Mouse (Mus musculus) C2C12 (cell line): ENCODE data around the gene Luc7l2.

Experiments used
- CEBPB ChIP-seq: IDR thresholded peaks from one replicate; pipeline ENCODE4 v1.6.1; 2011; ENCODE audit warnings: low read depth, mild to moderate bottlenecking, control low read depth, moderate library complexity
- CTCF ChIP-seq: IDR thresholded peaks from one replicate; pipeline ENCODE4 v1.5.1; 2011; ENCODE audit not compliant: control insufficient read depth, insufficient read depth, insufficient read length
- FOSL1 ChIP-seq: IDR thresholded peaks from one replicate; pipeline ENCODE4 v1.8.0; 2011; ENCODE audit warnings: mild to moderate bottlenecking, low read length; ENCODE audit not compliant: poor library complexity, insufficient read depth, severe bottlenecking
- MAX ChIP-seq: IDR thresholded peaks from one replicate; pipeline ENCODE4 v1.6.1; 2011; ENCODE audit warnings: mild to moderate bottlenecking, control low read depth
- MYOD1 ChIP-seq: IDR thresholded peaks from one replicate; pipeline ENCODE4 v1.6.1; 2011; ENCODE audit warnings: low read depth; ENCODE audit not compliant: control insufficient read depth, insufficient read length
- USF1 ChIP-seq: IDR thresholded peaks from one replicate; pipeline ENCODE4 v1.6.1; 2011; ENCODE audit warnings: low read depth, mild to moderate bottlenecking, control low read depth, moderate library complexity

DNA sequence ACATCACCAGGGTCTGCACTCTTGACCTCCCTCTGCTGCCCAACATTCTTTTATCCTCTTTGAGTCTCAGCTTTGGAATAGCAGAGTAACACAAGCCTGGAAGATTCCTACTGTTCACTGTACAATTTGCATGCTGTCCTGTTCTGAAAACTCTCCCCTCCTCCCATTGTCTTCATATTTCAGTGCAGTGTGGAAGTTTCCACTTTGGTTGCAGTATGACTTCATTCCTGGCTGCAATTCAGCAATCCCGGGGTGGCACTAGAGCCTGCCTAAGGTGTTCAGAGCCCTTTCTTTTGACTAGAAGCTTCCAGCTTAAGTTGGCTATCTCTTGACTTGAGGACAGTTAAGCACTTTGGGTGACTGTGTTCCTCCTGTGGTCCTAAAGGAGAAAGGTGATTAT, 73.3 kb downstream of the Luc7l2 start:
- TF ChIP-seq FOSL1 (no peak), MAX (no peak), CTCF (no peak), USF1 (no peak), CEBPB (no peak), MYOD1 (no peak)
